Mouse (Mus musculus) forebrain, postnatal 0 days (tissue): ENCODE results near the gene Tmem150b. TPM values are rescaled to one million over a fixed set of nuclear protein-coding genes. Genes with fewer than 3 reads are reported as not detected.
A peak's percentile ranks its signal among the peaks of the same experiment; 100 is the strongest.

Experiments
- ATAC-seq: fragments of 200-750 bp; cut with Nextera tagmentation; 2 replicates; pipeline ENCODE4 v1.8.0; 2017; ENCODE audit warnings: mild to moderate bottlenecking, moderate library complexity
- DNase-seq: peaks from one replicate; pipeline ENCODE4 v3.0.0-alpha.2; 2015
- H3K27ac ChIP-seq: fragments of 300-500 bp; sonication (generic); 2 replicates; pipeline ENCODE4 v1.5.1; 2014; ENCODE audit warnings: low read depth, mild to moderate bottlenecking, antibody characterized with exemption, low read length, moderate library complexity, mixed read lengths
- H3K27me3 ChIP-seq: fragments of 300-500 bp; sonication (generic); 2 replicates; pipeline ENCODE4 v1.6.1; 2014; ENCODE audit warnings: mild to moderate bottlenecking, low read length, mixed read lengths; ENCODE audit not compliant: insufficient read depth
- H3K36me3 ChIP-seq: fragments of 300-500 bp; sonication (generic); 2 replicates; pipeline ENCODE4 v1.6.1; 2014; ENCODE audit warnings: mild to moderate bottlenecking, moderate library complexity; ENCODE audit not compliant: insufficient read depth
- H3K4me1 ChIP-seq: fragments of 300-500 bp; sonication (generic); 2 replicates; pipeline ENCODE4 v1.6.1; 2014; ENCODE audit warnings: antibody characterized with exemption; ENCODE audit not compliant: insufficient read depth
- H3K4me2 ChIP-seq: fragments of 300-500 bp; sonication (generic); 2 replicates; pipeline ENCODE4 v1.6.1; 2014; ENCODE audit warnings: low read depth, mild to moderate bottlenecking, moderate library complexity
- H3K4me3 ChIP-seq: fragments of 300-500 bp; sonication (generic); 2 replicates; pipeline ENCODE4 v1.5.1; 2014; ENCODE audit warnings: low read depth, low read length, mixed read lengths
- H3K9ac ChIP-seq: fragments of 300-500 bp; sonication (generic); 2 replicates; pipeline ENCODE4 v1.6.1; 2014; ENCODE audit warnings: mild to moderate bottlenecking
- H3K9me3 ChIP-seq: fragments of 300-500 bp; sonication (generic); 2 replicates; pipeline ENCODE4 v1.6.1; 2016; ENCODE audit warnings: low read length
- CTCF ChIP-seq: sonication (generic); IDR thresholded peaks from 2 replicates; pipeline ENCODE4 v1.5.1; 2016; ENCODE audit warnings: antibody characterized with exemption, control low read depth, low read depth
- WGBS: fragments of 180-500 bp; shearing (Covaris S2); extraction: QIAGEN DNeasy Blood & Tissue Kit; methylation state at CpG from one replicate; pipeline ENCODE4 v1.1.7; 2014; 5-methylcytosine and 5-hydroxymethylcytosine counted together
- polyA plus RNA-seq: library from polyadenylated mRNA; unstranded; fragments of >200 nt; fragmentation: Nextera tagmentation; extraction: Ambion mirVana; gene quantifications from 2 replicates; pipeline ENCODE4 v1.2.1, GENCODE M21; 2015
- total RNA-seq: library from RNA; depleted of rRNA; stranded (reverse); fragments of >200 nt; gene quantifications from 2 replicates; pipeline ENCODE4 v1.2.3, GENCODE M21; 2014; rRNA removed

The Tmem150b gene
- not detected in 2 replicates for total RNA-seq
- polyA plus RNA-seq: 0.18 TPM in 1 of 2 replicates, not detected in the other

DNA sequence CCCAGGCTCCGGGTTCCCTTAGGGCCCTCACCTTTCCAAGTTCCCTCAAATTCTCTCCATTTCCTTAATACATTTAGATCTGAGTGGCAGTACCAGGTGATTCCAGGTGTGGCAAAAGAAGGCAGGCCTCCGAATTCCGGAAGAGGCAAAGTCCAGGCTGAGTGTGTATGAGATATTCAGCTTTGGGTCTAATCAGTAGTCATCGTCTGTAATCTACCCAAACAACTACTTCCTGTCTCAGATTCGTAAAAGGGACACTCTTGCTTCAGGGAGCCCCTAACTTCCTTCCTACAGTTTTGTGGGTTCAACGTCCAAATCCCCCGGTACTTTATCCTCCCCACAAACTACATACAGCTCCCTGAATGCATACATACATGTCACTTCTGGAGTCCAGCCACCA lies at the start of gene Tmem150b:
Tmem150b (minus strand) TSS at position 81 of the 400 bp plus-strand sequence.
- Histone ChIP-seq H3K9ac (no peak within 1 kb of the TSS), H3K4me2 (no peak within 1 kb of the TSS), H3K4me3 (no peak within 1 kb of the TSS), H3K36me3 (no peaks in the 10 kb centered on the region), H3K9me3 (no peaks in the 10 kb centered on the region), H3K27me3 (no peaks in the 10 kb centered on the region), H3K27ac (no peak within 1 kb of the TSS), H3K4me1 (no peaks in the 10 kb centered on the region)
- 87% methylated on average over 7 of the region's 7 CpGs for WGBS
- no peak for TF ChIP-seq CTCF
- no peak for ATAC-seq
- DNase-seq: no peak

DNA sequence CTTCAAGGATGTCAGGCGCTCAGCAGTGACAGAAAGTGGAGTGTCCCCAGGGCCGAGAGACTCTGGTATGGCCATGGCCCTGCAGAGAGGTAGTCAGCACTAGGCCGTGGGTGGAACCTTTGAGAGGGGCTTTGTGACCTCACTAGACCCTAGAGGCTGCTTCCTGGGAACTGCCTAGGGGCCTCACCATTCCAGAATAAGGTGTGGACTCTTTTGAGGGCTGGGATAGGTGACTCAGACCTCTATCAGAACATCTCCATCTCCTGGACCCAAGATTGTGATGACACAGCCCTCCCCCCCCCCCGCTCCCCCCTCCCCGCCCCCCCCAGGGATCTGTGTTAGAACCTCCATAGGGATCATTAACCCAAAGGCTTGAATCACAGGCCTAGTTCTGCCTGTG lies 46.2 kb upstream of the Tmem150b start, which contains the start of gene Fam71e2:
Fam71e2 (minus strand) TSS at position 101 of the 400 bp plus-strand sequence.
- DNase-seq: no peak
- H3K9ac ChIP-seq: no peak within 1 kb of the TSS
- no peaks in the 10 kb centered on the region for H3K36me3 ChIP-seq
- no peaks in the 10 kb centered on the region for H3K9me3 ChIP-seq
- H3K27ac ChIP-seq: no peak within 1 kb of the TSS
- 78% methylated on average over 5 of the region's 5 CpGs for WGBS
- H3K27me3 ChIP-seq: peaks cover 19% of the 10 kb centered on the region
- no peak for ATAC-seq
- no peaks in the 10 kb centered on the region for H3K4me1 ChIP-seq
- H3K4me2 ChIP-seq: no peak within 1 kb of the TSS
- no peak for TF ChIP-seq CTCF
- H3K4me3 ChIP-seq: no peak within 1 kb of the TSS

DNA sequence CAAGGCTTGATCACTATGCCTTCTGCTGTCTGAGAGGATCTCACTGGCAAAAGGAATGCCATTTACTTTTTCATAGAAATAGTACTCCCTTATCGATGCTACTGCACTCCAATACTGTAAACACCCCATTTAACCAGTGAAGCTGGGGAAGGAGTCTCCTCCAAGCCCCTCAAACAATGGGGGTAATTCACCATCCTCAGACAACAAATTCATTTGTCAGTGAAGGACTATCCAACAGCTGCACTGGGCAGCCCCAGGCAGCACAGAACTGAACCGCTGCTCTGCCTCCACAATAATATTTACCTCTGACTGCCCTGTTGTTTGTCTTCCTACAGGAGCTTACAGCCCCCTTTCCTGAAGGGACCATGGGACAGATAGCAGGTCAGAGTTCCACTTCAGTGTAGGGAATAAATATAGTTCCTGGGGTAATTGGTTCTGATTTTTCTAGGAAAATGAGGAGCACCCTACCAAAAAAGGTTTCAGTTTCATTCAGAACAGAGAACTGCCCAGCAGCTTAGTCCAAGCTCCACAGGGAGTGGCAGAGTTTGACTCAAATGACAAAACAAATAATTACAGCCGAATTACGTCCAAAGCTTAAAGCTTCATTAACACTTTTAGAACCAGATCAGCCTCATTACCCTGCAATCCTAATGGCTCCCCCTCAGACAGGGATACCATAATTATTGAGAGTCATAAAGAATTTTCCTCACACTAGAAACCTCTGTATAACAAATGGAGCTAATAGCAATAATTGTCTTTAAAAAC lies 40.1 kb upstream of the Tmem150b start:
- no peak overlapping the region for H3K4me3 ChIP-seq
- 3% methylated on average over 4 of the region's 4 CpGs for WGBS
- no peak overlapping the region for H3K27ac ChIP-seq
- H3K4me1 ChIP-seq: no peaks in the 10 kb centered on the region
- H3K4me2 ChIP-seq: no peak overlapping the region
- H3K9ac ChIP-seq: no peak overlapping the region
- H3K9me3 ChIP-seq: no peaks in the 10 kb centered on the region
- ATAC-seq (no peak), DNase-seq (no peak)
- TF ChIP-seq CTCF: no peak
- H3K36me3 ChIP-seq: no peaks in the 10 kb centered on the region
- no peaks in the 10 kb centered on the region for H3K27me3 ChIP-seq

DNA sequence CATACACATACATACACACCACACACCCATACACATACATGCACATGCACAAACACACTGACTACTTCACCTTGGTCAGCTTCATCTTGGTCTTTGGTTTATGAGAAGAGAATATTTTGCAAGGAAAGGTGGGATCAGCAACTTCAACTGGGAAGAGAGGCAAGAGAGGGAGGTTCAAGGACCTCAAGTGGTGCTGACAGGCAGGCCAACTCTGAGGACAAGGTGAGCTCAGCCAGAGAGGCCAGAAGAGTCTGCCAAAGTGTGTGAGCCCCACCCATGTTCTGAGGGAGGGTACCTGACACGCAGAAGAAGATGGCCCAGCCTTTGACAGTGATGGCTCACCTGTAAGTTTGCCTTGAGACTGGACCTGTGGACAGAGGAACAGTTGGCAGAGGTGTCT lies 34.6 kb upstream of the Tmem150b start:
- no peak for TF ChIP-seq CTCF
- Histone ChIP-seq H3K9ac (no peak overlapping the region), H3K9me3 (no peaks in the 10 kb centered on the region), H3K4me3 (no peak overlapping the region), H3K4me1 (no peaks in the 10 kb centered on the region), H3K27me3 (no peaks in the 10 kb centered on the region), H3K36me3 (no peaks in the 10 kb centered on the region), H3K4me2 (no peak overlapping the region), H3K27ac (no peak overlapping the region)
- WGBS: 42% methylated on average over 1 of the region's 1 CpGs
- DNase-seq (no peak), ATAC-seq (no peak)

DNA sequence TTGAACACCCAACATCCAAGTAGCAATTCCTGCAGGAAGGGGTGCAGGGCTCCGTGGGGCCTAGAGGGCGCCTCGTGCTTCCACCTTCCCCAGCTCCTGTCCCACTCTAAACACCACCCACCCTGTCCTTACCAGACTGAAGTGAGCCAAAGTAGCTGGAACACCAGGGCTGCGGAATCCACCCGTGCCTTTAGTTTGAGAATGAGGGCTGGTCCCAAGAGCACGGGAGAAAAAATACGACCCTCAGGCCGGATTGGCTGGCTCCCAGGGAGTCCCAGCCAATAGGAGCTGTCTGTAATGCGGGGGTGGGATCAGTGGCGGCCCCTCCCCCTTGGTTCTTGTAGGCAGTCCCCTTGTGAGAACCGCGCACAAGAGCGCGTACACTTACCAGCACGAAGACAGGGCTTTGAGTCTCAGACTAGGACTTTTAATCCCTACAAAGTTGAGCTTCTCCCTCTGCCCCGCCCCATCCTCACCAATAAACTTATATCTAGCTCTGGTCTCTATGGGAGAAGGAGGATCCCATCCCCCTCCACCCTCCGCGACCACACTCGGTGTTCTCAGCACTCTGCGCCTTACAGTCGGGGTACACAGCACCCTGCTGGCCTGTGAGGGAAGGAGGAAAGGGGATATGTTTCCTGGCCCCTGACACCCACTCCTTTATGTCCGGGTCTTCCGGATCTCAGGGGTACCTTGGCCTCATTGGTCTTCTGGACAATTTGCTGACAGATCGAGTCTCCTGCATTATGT lies 27.9 kb upstream of the Tmem150b start, which contains the start of gene Cox6b2:
Cox6b2 (minus strand) TSS at position 274 of the 750 bp plus-strand sequence.
- Histone ChIP-seq H3K9ac (peak within 1 kb of the TSS; percentile 14), H3K4me3 (peak within 1 kb of the TSS; percentile 20), H3K9me3 (no peaks in the 10 kb centered on the region), H3K4me2 (peak within 1 kb of the TSS; percentile 48), H3K36me3 (no peaks in the 10 kb centered on the region), H3K4me1 (no peaks in the 10 kb centered on the region), H3K27ac (no peak within 1 kb of the TSS), H3K27me3 (no peaks in the 10 kb centered on the region)
- ATAC-seq (peak; percentile 94), DNase-seq (peak; percentile 84)
- WGBS: 4% methylated on average over 24 of the region's 24 CpGs
- 0 out of 2 replicates have a peak, but pooled peaks have one; percentile 13 for TF ChIP-seq CTCF

DNA sequence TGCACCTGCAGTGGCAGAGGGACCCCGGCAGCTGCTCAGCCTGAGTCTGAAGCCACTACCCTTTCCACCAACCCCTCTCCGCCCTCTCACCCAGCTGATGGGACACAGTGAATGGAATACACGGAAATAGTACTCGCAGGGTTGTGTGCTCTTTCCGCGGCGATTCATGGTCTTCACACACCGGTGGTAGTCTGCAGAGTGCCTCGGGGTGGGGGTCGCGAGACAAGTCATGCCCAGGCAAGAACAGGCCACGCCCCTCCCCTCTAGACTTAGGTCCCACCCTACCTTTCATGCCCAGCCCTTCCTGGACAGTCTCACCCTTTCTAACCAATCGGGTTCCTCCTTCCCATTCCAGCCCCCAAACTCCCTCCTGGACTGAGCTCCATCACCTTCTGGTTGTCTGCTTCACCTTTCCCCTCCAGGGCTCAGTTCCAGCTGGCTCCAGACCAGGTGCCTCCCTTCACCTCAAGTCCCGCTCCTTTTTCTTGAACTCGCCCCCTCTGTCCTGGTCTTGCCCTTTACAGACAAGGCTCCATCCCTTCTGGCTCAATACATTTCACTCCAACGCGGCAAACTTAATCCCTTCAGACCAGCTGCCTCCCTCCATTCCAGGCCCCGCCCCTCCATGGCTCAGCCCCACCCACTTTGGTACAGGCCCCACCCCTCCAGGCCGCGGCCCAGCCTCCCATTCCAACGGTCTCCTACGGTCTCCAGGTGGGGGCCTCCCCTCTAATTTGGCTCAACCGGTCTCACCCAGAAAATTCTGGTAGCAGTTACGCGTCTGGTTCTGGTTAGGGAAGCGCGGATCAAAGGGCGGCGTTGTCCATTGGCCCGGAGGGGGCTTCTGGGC lies 27.1 kb upstream of the Tmem150b start:
- Histone ChIP-seq H3K27ac (no peak overlapping the region), H3K9me3 (no peaks in the 10 kb centered on the region), H3K4me3 (peak overlapping the region; percentile 20), H3K36me3 (no peaks in the 10 kb centered on the region), H3K4me2 (peak overlapping the region; percentile 48), H3K9ac (peak overlapping the region; percentile 14; the same call in 1 of the 2 replicates), H3K27me3 (no peaks in the 10 kb centered on the region), H3K4me1 (no peaks in the 10 kb centered on the region)
- no peak for TF ChIP-seq CTCF
- DNase-seq: no peak
- WGBS: 2% methylated on average over 30 of the region's 30 CpGs
- peak; percentile 42 for ATAC-seq
